In the genomic region with DNA sequence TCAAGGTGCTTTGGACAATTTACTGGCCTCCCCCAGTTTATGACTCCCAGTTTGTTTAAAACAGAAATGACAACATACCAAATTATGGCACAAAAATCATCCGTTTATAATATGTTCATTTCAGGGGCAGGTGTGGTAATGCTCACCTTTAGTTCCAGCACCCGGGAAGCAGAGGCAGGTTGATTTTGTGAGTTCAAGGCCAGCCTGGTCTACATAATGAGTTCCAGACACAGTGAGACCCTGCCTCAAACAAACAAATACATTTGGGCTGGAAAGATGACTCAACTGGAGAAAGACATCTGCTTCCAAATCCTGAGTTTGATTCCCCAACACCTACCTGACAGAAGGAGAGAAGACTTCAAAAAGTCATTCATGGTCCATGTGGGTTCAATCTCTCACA, we compare ENCODE assay signal across 9 mouse cellular contexts. TPM values are rescaled to one million over a fixed set of nuclear protein-coding genes. Genes with fewer than 3 reads are reported as not detected.
DNase-seq lines count a peak whose midpoint lies in the region; ATAC-seq lines count a peak whose summit lies in the region.
"Had no signal": no experiment of that assay in that cellular context is flagged by ENCODE, and none has a peak within 500 bp of the region (broad histone marks: within the 10 kb centered on the region; RNA-seq: fewer than 3 reads in every experiment).

No protein-coding gene starts in this region.

- peak overlapping the region; percentile 99 for H3K27ac ChIP-seq in liver, embryonic 11.5 days (ENCODE audit: low read depth, low read length)
- no peak overlapping the region for H3K27ac ChIP-seq in forebrain, embryonic 11.5 days (ENCODE audit: low read depth, low read length)
- no peak overlapping the region for H3K27ac ChIP-seq in limb, embryonic 11.5 days (replicated peaks; ENCODE audit: low read depth, low read length)
- H3K27ac ChIP-seq in neural tube, embryonic 15.5 days (replicated peaks) = peak overlapping the region; percentile 99

- no peaks in the 10 kb centered on the region for H3K36me3 ChIP-seq in liver, embryonic 11.5 days (ENCODE audit: control insufficient read depth, insufficient read depth, low read length)
- H3K36me3 ChIP-seq in forebrain, embryonic 11.5 days (ENCODE audit: control insufficient read depth, insufficient read depth, low read length) = no peaks in the 10 kb centered on the region
- H3K36me3 ChIP-seq in limb, embryonic 11.5 days (ENCODE audit: control insufficient read depth, insufficient read depth, low read length) = no peaks in the 10 kb centered on the region
- H3K36me3 ChIP-seq in neural tube, embryonic 15.5 days = no peaks in the 10 kb centered on the region

- H3K4me1 ChIP-seq in liver, embryonic 11.5 days (replicated peaks; ENCODE audit: control insufficient read depth, insufficient read depth, low read length) = peaks cover 28% of the 10 kb centered on the region
- H3K4me1 ChIP-seq in forebrain, embryonic 11.5 days (replicated peaks; ENCODE audit: control insufficient read depth, insufficient read depth, low read length) = peaks cover 6% of the 10 kb centered on the region; the same call in 1 of the 2 replicates
- no peaks in the 10 kb centered on the region; the same call in 1 of the 2 replicates for H3K4me1 ChIP-seq in limb, embryonic 11.5 days (ENCODE audit: control insufficient read depth, insufficient read depth, low read length)
- peaks cover 45% of the 10 kb centered on the region for H3K4me1 ChIP-seq in neural tube, embryonic 15.5 days

- H3K4me2 ChIP-seq in liver, embryonic 11.5 days = peak overlapping the region; percentile 92
- peak overlapping the region; percentile 86; the same call in 1 of the 2 replicates for H3K4me2 ChIP-seq in forebrain, embryonic 11.5 days (ENCODE audit: low read depth, low read length, severe bottlenecking)
- H3K4me2 ChIP-seq in limb, embryonic 11.5 days (ENCODE audit: low read depth, severe bottlenecking) = peak overlapping the region; percentile 83
- peak overlapping the region; percentile 89 for H3K4me2 ChIP-seq in neural tube, embryonic 15.5 days

- H3K4me3 ChIP-seq in liver, embryonic 11.5 days (ENCODE audit: low read depth, low read length) = peak overlapping the region; percentile 89
- no peak overlapping the region for H3K4me3 ChIP-seq in forebrain, embryonic 11.5 days (ENCODE audit: low read depth, low read length)
- no peak overlapping the region for H3K4me3 ChIP-seq in limb, embryonic 11.5 days (ENCODE audit: low read depth, low read length)
- peak overlapping the region; percentile 94 for H3K4me3 ChIP-seq in neural tube, embryonic 15.5 days (replicated peaks)

- H3K9me3 ChIP-seq in liver, embryonic 11.5 days (ENCODE audit: control insufficient read depth, low read length) = no peaks in the 10 kb centered on the region
- no peaks in the 10 kb centered on the region for H3K9me3 ChIP-seq in forebrain, embryonic 11.5 days (ENCODE audit: control insufficient read depth, low read length)
- no peaks in the 10 kb centered on the region for H3K9me3 ChIP-seq in limb, embryonic 11.5 days (ENCODE audit: control insufficient read depth, low read length)
- no peaks in the 10 kb centered on the region for H3K9me3 ChIP-seq in neural tube, embryonic 15.5 days (replicated peaks)

- no peak overlapping the region; the same call in 1 of the 2 replicates for H3K9ac ChIP-seq in liver, embryonic 11.5 days (ENCODE audit: low read depth, low read length)
- peak overlapping the region; percentile 69; the same call in 1 of the 2 replicates for H3K9ac ChIP-seq in forebrain, embryonic 11.5 days (ENCODE audit: low read length)
- no peak overlapping the region for H3K9ac ChIP-seq in limb, embryonic 11.5 days (ENCODE audit: low read length)
- H3K9ac ChIP-seq in neural tube, embryonic 15.5 days (replicated peaks) = peak overlapping the region; percentile 83

- intact Hi-C loops in left cerebral cortex, postnatal 10 days (cut with DNase I) = no loop called here

- WGBS in liver, embryonic 11.5 days = 75% methylated on average over 2 of the region's 2 CpGs
- WGBS in forebrain, embryonic 11.5 days = 74% methylated on average over 2 of the region's 2 CpGs
- 66% methylated on average over 2 of the region's 2 CpGs for WGBS in limb, embryonic 11.5 days
- WGBS in neural tube, embryonic 15.5 days = 76% methylated on average over 2 of the region's 2 CpGs

- H3K27me3 ChIP-seq in liver, embryonic 11.5 days (replicated peaks; ENCODE audit: control insufficient read depth, insufficient read depth, low read length) = no peaks in the 10 kb centered on the region
- H3K27me3 ChIP-seq in forebrain, embryonic 11.5 days (ENCODE audit: control insufficient read depth, insufficient read depth, low read length) = no peaks in the 10 kb centered on the region
- no peaks in the 10 kb centered on the region for H3K27me3 ChIP-seq in limb, embryonic 11.5 days (ENCODE audit: control insufficient read depth, insufficient read depth, low read length)
- H3K27me3 ChIP-seq in neural tube, embryonic 15.5 days (replicated peaks) = no peaks in the 10 kb centered on the region

- no peak for ATAC-seq in liver, embryonic 11.5 days (replicated peaks; ENCODE audit: low FRiP score)
- no peak for ATAC-seq in forebrain, embryonic 11.5 days (replicated peaks; ENCODE audit: low FRiP score)
- no peak for ATAC-seq in limb, embryonic 11.5 days (ENCODE audit: insufficient number of reproducible peaks, low FRiP score, low TSS enrichment, low read depth)
- no peak for ATAC-seq in neural tube, embryonic 15.5 days (ENCODE audit: low FRiP score)

- no peak for DNase-seq in liver, embryonic 11.5 days (ENCODE audit: low spot score)
- DNase-seq in liver = no peak
- no peak for DNase-seq in forebrain, embryonic 11.5 days (ENCODE audit: low spot score)
- no peak for DNase-seq in limb, embryonic 11.5 days (ENCODE audit: low spot score)
- no peak for DNase-seq in left cerebral cortex, postnatal 10 days (ENCODE audit: extremely low spot score in 1 of 2, low spot score in 2 of 2)
- DNase-seq in left cerebral cortex, adult 11 months (ENCODE audit: low spot score) = no peak
- DNase-seq in layer of hippocampus, postnatal 36 days = no peak
- DNase-seq: lung, adult 18-20 months had no signal

RNA-seq across cellular contexts. Expression of gene Cap1, which starts 1.5 kb away (rescaled TPM):
- polyA plus RNA-seq in liver, embryonic 11.5 days (2014; fragmentation: Nextera tagmentation; extraction: Ambion mirVana) = 52.2 and 56.5 TPM in 2 replicates
- polyA plus RNA-seq in forebrain, embryonic 11.5 days (2014; fragmentation: Nextera tagmentation; extraction: Ambion mirVana) = 69.4 and 73.9 TPM in 2 replicates
- polyA plus RNA-seq in limb, embryonic 11.5 days (2014; fragmentation: Nextera tagmentation; extraction: Ambion mirVana) = 59.0 and 64.6 TPM in 2 replicates
- 73.5 and 78.6 TPM in 2 replicates for polyA plus RNA-seq in neural tube, embryonic 15.5 days (2015; fragmentation: Nextera tagmentation; extraction: Ambion mirVana)
- total RNA-seq in left cerebral cortex, postnatal 10 days (2021) = 100 to 1,000 TPM; 203 to 204 TPM
- 100 to 1,000 TPM; 305 to 314 TPM for total RNA-seq in layer of hippocampus, postnatal 36 days (2021)

RNA-seq across cellular contexts. Expression of gene Ppt1, which starts 51.3 kb away (rescaled TPM):
- 42.9 and 44.5 TPM in 2 replicates for polyA plus RNA-seq in liver, embryonic 11.5 days (2014; fragmentation: Nextera tagmentation; extraction: Ambion mirVana)
- polyA plus RNA-seq in forebrain, embryonic 11.5 days (2014; fragmentation: Nextera tagmentation; extraction: Ambion mirVana) = 76.4 and 81.0 TPM in 2 replicates
- 52.4 and 54.1 TPM in 2 replicates for polyA plus RNA-seq in limb, embryonic 11.5 days (2014; fragmentation: Nextera tagmentation; extraction: Ambion mirVana)
- 97.0 and 121 TPM in 2 replicates for polyA plus RNA-seq in neural tube, embryonic 15.5 days (2015; fragmentation: Nextera tagmentation; extraction: Ambion mirVana)
- total RNA-seq in left cerebral cortex, postnatal 10 days (2021) = 10 to 100 TPM; 74.2 to 77.4 TPM
- total RNA-seq in layer of hippocampus, postnatal 36 days (2021) = 10 to 100 TPM; 81.6 to 82.9 TPM

Comparison
In these comparisons a context has a peak if more than half of its experiments do, and no peak if none do; other contexts are left out.
1. H3K27ac ChIP-seq: peak in liver, embryonic 11.5 days (single experiment) and neural tube, embryonic 15.5 days (single experiment); none in forebrain, embryonic 11.5 days (single experiment) and limb, embryonic 11.5 days (single experiment).
2. H3K4me3 ChIP-seq: peak in liver, embryonic 11.5 days (single experiment) and neural tube, embryonic 15.5 days (single experiment); none in forebrain, embryonic 11.5 days (single experiment) and limb, embryonic 11.5 days (single experiment).
3. H3K9ac ChIP-seq: peak in forebrain, embryonic 11.5 days (single experiment) and neural tube, embryonic 15.5 days (single experiment); none in liver, embryonic 11.5 days (single experiment) and limb, embryonic 11.5 days (single experiment).
4. Peak in every context shown above with its lines, with median percentiles within 50 percentile points of each other: H3K4me2 ChIP-seq.